Mouse (Mus musculus) right cerebral cortex, postnatal 10 days (tissue): ENCODE results near the gene Fank1.

Experiments
- DNase-seq, 2 experiments: peaks; one replicate each; pipeline ENCODE4 v3.0.0; 2021; ENCODE audit warnings: low spot score in 2 of 2

Fank1 gene

DNA sequence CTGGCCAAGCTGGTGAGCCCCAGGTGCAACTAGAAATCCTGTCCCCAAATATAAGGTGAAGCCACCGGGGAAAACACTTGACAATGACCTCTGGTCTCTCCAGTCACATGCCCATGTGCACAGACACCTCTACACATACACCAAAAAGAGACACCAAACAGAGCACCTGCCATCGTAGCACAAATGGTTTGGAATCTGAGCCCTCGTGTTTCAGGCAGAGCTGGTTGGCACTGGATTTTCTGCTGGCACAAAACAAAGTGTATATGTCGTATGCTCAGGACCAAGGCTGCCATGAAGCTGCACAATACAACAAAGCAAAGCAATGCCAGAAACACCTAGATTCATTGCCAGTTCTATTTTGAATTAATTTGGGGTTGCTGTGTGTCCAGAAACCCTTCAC, 8.6 kb upstream of the Fank1 start:
- DNase-seq: no peak

DNA sequence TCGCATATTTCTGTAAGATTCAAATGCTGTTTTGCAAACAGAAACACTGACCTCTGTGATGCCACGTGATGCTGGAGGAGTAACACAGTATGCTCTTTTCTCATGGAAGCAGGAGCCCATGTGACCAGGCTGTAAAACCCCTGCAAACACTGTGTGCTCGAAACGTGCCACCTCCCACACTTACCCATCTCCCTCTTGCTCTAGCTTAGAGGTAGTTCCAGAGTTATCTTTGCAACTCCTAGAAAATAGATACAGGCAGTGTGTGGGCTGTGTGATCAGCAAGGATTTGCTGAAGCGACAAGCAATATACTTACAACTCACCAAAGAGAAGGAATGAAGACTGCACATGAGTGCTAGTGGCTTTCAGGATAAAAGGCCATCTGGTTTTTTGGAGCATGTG, 8.1 kb upstream of the Fank1 start:
- peak in 1 of 2 experiments; percentile 52 for DNase-seq

DNA sequence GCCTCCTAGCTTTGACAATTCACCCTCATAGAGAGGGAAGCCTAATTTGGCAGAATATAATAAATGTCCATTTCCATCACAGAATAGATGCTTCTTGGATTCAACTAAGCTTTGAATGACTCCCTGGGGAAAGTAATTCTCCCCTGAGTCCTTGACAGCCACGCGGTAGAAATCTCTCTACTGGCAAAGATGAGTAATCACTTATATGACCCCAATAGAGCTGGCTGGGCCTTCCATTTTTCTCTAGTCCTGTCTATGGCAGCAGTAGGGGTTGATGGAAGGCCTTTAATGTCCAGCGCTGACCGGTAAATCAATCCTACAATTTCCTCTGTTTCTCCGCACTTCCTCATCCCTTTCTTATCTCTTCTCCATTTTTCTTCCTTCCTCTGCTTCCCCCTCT, 1.5 kb upstream of the Fank1 start:
- DNase-seq: no peak

DNA sequence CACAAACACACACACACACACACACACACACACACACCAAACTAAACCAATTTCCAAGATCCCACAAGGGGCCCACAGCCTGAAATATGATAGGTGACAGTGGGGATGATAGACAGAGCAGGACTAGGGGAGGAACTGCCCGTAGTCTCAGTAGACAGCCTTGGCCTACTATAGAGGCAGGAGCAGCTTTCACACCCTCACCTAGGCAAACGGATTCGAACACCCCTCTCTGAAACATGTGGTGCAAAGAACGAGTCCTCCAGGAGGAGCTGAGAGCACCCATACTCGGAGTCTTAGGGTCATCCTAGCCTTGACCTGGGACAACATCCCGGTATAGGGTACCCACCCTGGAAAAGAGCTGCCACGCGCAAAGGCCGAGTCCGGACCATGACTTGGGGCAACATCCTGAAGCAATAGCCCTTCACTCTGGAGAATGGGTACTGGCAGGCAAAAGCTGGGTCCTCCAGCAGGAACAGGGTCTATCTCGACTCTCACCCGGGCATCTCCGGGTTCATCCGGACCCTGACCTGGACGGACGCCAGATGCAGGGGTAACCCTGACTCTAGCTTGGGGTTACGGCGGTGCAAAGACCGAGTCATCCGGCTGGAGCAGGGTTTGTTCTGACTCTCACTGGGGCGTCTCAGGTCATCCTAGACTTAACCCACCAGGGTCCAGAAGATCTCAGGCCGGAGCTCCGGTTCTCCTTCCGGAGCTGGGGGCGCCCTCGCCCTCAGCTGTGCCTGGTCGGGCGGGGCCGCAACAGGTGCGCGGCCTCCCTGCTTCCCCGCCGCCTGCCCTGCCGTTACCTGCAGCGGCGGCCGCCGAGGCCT, 650 bp upstream of the Fank1 start:
- peak; percentile 54 to 63 for DNase-seq

DNA sequence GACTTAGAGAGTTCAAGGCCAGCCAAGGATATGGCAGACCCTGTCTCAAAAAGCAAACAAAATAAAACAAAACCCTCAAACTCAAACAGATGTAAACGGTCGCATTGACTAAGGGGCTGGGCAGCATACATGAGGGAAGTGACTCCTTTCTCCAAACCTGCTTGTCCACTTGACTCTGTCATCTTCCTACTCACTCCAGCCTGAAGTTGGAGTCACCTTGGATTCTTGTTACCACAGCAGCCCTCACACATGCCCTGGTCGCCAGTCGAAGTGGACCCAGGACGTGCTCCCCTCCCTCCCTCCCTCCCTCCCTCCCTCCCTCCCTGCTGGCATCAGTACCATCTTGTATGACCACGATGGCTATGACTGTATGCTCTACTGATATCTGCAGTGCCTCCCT, 4.9 kb downstream of the Fank1 start:
- DNase-seq: peak in 1 of 2 experiments; percentile 10

DNA sequence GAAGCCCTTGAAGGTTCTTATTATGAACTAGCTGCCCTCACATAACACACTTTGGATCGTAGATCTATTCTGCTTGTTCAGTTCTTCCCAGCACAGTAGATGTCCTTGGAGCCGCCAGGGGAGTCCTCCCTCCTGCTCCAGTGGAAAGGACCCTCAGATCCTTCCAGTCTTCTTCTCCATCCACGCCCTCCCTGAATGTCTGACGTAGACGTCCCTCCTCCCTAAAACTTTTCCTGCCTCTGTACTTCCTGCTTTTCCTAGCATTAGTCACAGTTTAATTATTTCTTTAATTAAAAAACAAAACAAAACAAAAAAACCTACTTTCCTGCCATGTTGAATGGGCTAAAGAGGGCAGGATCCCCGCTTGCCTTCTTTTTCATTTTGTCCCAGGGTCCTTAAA, 5.3 kb downstream of the Fank1 start:
- DNase-seq: peak in 1 of 2 experiments; percentile 9

DNA sequence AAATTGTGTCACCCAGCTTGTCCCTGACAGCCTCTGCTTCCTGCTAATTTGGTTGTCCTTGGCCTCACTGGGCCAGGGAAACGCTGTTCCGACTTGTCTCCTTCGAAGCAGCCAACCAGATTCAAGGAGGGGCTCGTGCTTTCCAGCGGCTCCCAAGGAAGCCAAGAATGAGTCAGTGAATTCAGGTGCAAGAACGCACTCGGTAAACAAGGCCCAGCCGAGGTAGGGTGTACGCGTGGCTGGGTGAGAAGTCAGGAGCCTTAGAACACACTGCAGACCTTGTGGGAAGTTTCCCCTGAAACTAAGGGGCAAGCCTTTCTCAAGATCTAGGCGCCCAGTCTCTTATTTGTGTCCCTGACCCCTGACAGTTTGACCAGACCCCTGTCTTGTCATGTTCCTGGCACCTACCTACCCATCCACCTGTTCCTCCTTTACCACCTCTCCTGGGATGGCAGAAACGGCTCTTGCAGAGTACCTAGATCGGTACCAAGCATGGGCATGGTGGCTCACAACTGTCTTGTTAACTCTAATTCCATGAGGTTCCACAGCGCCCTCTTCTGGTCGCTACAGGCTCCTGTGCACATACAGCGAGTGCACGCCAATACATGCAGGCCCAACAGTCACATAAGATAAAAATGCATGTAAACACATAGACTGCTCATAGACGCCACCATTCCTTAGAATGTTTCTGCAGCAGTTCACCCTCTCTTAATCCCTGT, 6.2 kb downstream of the Fank1 start, which contains the start of gene Dhx32:
Dhx32 (minus strand) TSS at position 10 of the 719 bp plus-strand sequence.
- peak; percentile 72 to 80 for DNase-seq

DNA sequence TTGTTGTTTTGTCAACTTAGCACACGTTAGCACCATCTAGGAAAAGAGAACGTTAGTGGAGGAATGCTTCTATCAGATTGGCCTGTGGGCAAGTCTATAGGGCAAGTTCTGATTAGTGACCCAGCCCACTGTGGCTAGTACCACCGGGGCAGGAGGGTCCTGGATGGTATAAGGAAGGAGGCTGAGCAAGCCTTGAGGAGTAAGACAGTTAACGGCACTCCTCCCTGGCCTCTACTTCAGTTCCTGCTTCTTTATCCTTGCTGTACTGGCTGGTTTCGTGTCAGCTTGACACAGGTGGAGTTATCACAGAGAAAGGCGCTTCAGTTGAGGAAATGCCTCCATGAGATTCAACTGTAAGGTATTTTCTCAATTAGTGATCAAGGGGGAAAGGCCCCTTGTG, 10.9 kb downstream of the Fank1 start:
- no peak for DNase-seq

DNA sequence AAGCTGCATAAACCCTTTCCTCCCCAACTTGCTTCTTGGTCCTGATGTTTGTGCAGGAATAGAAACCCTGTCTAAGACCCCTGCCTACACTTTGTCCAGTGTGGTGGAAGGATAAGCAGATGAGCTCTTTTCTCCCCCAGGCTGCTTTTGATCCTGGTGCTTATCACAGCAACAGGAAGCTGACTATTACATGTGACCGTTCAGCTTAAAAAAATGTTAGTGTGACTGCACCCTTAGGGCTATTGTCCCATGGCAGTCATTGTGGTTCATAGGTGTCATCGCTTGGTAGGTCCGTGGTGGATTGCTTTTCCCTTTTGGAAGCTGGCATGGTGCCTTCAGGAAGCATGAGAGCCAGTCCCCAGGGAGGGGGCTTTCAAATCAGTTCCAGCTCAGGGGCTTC, 11.5 kb downstream of the Fank1 start:
- peak in 1 of 2 experiments; percentile 13 for DNase-seq

DNA sequence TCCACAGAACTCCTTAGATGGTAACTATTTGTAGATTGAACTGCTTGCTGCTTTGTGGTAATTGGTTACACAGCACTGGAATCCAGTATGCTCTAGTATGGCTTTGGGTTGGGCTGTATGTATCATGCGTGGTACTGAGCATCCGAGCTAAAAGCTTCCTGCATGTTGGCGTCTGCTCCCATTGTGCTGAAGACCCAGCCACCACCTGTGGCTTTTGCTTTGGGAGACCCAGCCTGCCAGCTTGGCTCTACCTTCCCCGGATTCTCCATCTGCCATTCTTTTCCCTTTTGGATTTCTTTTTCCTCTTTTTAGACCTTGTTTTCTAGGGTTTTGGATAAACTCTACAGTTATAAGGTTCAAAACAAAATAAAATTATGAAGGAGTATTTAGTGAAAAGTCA, 13.5 kb downstream of the Fank1 start:
- no peak for DNase-seq

DNA sequence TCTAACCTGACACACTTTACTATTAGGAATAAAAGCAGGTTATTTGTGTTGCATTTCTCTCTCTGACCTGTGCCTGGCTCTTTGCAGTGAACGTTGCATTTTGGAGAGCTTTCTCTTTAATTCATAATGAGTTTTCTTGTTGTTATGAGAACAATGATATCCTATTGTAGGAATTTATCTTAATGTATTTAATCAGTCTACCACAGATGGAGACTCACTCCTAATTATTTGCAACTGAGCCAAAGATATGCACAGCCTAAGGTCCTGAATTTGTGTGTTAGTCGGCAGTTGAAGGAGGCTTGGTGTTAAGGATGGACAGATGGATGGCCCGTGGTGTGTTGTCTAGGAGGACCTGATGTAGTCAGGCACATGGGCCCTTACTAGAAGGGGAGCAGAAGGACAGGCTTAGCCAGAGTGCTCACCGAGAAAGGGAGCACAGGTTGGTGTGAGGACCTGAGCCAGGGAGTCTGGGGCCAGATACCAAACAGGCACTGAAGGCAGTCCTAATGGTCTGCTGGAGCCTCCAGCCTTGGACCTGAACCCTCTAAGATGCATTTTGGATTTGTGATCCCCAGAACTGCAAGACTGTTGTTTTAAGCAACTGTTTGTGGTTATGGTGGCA, 14.1 kb downstream of the Fank1 start:
- DNase-seq: no peak

DNA sequence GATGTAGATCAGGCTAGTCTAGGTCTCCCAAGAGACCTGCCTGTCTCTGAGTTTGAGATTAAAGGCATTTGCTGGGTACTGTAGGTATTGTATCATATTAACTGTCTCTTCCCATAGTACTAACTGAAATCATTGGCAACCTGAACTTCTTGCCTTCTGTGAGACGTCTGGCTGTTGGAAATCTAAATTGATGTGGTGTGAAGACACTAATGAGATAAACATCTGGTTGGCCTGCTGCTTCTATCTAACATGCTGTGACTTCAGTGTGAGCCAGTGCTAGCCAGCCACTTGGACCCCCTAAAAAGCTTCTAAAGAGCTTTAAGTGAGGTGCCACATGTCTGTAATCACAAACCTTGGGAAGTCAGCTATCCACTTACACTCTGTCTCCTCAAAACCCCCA, 16.1 kb downstream of the Fank1 start:
- DNase-seq: peak in 1 of 2 experiments; percentile 14

DNA sequence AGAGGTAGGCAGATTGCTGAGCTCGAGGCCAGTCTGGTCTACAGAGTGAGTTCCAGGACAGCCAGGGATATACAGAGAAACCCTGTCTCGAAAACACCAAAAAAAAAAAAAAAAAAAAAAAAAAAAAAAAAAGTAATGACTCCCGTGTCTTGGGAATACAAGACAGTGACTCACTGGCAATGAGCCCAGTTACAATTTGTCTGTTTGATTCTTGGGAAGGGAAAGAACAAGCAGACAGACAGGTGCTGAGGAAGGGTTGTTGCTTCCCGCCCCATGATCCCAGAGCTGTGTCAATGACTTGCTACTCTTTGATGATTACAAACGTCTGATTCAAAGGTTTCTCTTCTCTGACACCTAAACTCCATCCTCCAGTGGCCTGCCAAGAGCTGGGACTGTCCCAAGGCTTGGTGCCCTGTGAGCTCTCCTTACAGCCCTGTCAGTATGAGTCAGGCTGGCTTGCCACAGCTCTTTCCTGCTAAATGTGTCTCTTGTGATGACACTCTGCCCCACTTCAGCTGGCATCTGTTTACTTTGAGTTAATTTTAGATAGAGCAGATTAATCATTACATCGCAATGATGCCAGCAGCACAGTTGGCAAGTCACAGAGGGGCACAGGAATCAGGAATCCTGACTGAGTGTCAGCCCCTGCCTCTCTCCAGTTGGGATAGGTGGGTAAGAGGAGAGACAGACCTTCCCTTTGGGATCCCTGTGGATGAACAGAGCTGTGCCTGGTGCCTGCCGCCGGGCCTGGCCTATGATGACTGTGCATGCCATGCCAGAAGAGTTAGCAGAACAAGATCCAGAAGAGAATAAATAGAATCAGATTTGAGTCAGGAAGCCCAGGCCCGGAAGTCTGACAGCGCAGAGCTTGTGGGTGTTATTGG, 16.8 kb downstream of the Fank1 start:
- DNase-seq: peak in 1 of 2 experiments; percentile 41

DNA sequence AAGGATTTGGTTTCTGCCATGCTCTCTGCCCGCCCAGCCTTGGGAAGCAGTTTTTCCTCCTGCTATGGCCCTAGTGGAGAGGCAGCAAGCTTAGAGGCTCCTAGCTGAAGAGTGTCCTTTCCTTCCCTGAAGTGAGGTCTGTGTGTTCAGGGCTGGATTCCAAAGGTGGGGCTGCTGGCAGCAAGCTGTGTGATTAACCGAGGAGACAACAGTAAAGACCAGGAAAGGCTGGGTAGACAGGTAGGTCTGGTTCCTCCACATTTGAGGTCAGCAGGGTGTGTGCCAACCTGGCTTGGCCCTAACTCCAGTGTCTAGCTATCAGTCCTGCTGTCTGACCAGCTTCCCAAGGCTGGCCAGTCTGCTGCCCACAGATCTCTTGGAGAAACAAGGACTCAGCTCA, 18.1 kb downstream of the Fank1 start:
- DNase-seq: no peak

DNA sequence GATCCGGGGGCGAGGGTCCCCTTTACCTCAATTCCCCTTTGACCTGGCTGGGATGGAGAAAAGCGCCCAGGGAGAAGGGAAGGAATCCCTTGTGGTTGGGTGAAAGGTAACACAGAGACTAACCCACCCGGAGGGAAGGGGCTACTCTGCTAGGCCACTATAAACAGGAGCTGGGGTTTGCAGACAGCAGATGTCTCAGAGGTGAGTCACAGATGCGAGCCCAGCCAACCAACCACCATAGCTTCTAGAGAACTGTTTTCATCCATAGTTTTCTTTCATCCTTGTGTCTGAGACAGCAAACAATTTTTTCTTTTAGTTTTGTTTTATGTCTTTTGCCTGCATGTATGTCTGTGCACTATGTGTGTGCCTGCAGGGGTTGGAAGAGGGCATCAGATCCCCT, 23.3 kb downstream of the Fank1 start:
- no peak for DNase-seq

DNA sequence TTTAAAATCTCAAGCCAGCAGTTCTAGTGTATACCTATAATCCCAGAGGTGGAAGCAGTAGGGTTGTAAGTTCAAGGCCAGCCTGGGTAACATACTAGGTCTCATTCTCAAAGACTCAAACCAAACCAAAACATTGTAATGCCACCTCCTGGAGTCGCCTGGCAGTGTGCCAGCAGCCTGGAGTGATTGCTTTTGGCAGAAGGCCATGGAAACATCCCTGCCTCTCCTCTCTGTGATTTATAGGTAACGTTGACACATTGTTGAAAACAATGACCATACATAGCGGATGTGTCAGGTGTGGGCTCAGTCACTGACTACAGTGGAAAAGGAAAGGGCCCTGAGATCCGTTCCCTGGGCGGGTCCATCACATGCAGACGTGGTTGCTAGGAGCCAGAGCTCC, 25.2 kb downstream of the Fank1 start:
- no peak for DNase-seq

DNA sequence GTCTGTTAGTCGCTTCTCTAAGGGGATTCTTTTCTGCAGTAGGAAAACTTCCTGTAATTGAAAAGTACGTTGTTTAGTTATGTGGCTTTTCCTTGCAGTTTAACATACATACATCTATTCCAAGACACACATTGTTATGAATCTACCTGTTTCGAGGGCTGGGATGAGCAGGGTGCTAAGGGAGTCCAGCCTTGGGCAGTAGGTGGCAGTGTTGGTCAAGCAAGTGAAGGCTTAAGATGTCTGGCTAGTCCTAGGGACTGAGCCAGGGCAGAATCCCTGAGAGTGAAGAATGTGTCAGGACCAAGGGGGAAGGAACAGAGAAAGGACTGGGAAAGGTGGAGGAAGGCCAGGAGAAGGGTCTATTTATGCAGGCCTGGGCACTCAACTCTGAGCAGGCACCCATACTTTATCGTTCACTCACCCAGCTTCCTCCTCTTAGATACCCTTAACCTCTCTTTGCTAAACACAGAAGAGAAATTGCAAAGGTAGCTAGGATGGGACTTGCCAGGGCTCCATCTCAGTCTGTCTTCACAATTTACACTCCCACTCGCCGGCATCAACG, 29.0 kb downstream of the Fank1 start:
- peak; percentile 62 to 81 for DNase-seq

DNA sequence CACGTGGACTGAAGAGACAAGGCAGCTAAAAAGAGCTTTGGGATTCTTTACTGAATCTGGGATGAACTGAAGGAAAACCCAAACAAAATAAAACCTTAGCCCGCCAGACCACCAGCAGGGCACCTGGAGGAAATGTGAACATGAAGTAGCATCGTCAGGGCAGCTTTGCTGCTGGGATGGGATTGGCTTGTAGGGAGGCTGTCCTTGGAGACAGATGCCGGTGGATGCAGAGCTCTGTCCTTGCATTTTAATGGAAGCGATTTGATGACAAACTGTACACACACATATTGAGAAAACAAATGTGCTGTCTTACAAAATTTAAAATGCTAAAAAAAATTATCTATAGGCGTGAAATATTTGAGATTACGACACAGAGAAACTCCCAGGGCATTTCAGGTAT, 36.3 kb downstream of the Fank1 start:
- peak in 1 of 2 experiments; percentile 28 for DNase-seq

DNA sequence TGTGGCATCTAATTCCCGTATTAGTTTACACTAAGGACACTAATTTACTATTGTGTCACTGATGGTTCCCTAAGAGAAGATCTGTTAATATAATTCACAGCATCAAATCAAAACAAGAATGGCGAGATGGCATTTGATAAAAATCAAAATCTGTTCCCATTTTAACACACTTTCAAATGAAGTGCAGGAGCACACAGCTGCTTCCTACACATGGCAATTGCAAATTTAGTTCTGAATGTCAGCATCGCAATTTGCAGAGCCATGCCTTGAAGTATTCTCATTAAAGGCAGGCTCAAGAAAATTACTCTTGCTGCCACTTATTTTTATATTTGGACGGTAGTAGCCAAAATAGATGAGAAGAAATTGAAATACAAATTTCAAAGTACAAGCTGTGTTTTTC, 36.7 kb downstream of the Fank1 start:
- DNase-seq: peak in 1 of 2 experiments; percentile 62

DNA sequence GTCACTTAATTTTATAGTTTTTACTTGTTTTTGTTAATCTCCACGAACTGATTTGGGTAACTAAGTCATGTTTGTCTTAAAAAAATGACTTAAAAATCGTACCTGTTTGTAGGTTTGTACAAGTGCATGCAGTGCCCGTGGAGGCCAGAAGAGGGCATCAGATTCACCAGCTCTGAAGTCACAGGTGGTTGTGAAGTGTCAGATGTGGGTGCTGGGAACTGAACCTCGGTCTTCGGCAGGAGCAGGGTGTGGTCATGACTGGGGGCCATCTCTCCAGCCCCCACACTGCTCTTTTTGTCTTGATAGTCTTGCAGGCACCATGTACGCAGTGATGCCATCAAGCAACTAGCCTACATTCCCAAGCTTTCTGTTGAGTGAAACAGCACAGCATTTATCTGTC, 47.1 kb downstream of the Fank1 start:
- DNase-seq: no peak

DNA sequence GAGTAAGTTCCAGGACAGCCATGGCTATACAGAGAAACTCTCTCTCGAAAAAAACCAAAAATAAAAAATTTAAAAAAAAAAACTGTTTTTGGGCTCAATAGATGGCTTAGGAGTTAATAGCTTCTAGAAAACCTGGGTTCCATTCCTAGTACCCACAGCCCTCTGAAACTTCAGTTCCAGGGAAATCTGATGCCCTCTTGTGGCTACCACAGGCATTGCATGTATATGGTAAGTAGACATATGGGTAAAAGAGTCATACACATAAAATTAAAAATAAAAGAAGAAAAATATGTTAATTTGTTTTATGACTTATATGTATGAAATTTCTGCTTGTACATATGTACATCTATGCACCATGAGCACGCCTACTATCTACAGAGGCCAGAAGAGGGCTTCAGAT, 47.9 kb downstream of the Fank1 start:
- no peak for DNase-seq
